Mouse (Mus musculus): ENCODE data around the gene Gm20741. TPM values are rescaled to one million over a fixed set of nuclear protein-coding genes. Genes with fewer than 3 reads are reported as not detected.
A peak's percentile ranks its signal among the peaks of the same experiment; 100 is the strongest.

Gm20741 gene
- polyA plus RNA-seq (2015; fragmentation: Nextera tagmentation; extraction: Ambion mirVana), result not detected in 2 replicates

DNA sequence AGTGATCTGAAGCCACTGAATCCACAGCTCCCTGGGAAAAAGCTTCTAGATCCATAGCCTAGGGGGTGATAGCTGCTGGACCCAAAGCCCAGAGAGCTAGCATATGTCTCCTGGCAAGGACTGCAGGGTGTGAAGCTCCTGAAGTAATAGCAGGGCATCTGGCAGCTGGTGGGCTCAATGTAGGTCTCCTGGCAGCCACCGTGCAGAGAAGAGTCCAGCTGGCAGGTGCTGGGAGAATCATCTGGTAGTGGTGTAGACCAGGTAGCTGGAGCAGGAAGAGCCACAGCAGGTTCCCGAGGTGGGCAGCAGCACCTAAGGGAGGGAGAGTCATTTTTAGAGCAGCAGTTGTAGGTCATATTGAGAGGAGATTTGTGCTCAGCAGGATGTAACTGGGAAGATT lies at the start of gene Gm20741:
TSS of gene Gm20741 (minus strand) at position 394 of the 400 bp plus-strand sequence.
- Histone ChIP-seq H3K27me3 (ENCODE audit: insufficient read depth, low read length) (no peaks in the 10 kb centered on the region), H3K9me3 (ENCODE audit: low read length) (no peaks in the 10 kb centered on the region; the same call in 1 of the 2 replicates), H3K4me3 (ENCODE audit: low read depth, low read length) (no peak within 1 kb of the TSS), H3K4me2 (ENCODE audit: low read depth, low read length) (no peak within 1 kb of the TSS), H3K27ac (ENCODE audit: low read depth) (no peak within 1 kb of the TSS), H3K9ac (replicated peaks) (no peak within 1 kb of the TSS), H3K36me3 (replicated peaks; ENCODE audit: insufficient read depth, low read length) (no peaks in the 10 kb centered on the region), H3K4me1 (ENCODE audit: insufficient read depth) (no peaks in the 10 kb centered on the region)
- DNase-seq, result no peak
- 68% methylated on average over 2 of the region's 2 CpGs for WGBS (ENCODE audit: insufficient replicate concordance)
- TF ChIP-seq EP300 (IDR thresholded peaks at IDR 0.05; ENCODE audit: low read depth), result no peak
- no peak for TF ChIP-seq CTCF (IDR thresholded peaks at IDR 0.05; ENCODE audit: low read depth)
- ATAC-seq, result no peak

GRCm38 (mm10) chr16:88851450-88851849 lies 39.4 kb upstream of the Gm20741 start:
- no peak overlapping the region for H3K27ac ChIP-seq (ENCODE audit: low read depth)
- H3K4me2 ChIP-seq (ENCODE audit: low read depth, low read length), result no peak overlapping the region

DNA sequence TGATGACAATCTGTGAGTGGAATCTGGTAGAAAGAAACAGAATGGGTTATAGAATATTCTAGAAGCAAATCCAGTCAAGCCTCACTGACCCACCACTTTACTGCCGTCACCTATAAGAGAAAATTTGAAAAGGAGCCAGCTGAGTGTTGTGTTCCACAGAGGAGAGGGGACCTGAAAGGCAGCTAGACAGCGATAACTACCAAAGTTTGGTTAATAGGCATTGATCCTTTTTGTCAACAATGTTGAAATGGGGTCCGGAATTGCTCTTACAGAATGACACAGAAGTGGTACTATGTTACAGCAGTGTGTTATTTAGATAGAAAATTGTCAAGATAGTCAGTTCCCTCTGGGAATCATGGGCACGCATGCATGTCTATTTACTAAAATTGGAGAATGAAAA lies 36.5 kb upstream of the Gm20741 start:
- no peak for DNase-seq
- peak; percentile 78 for ATAC-seq
- Histone ChIP-seq H3K9ac (replicated peaks) (no peak overlapping the region), H3K27me3 (ENCODE audit: insufficient read depth, low read length) (no peaks in the 10 kb centered on the region), H3K27ac (ENCODE audit: low read depth) (peak overlapping the region; percentile 80), H3K4me3 (ENCODE audit: low read depth, low read length) (no peak overlapping the region), H3K4me2 (ENCODE audit: low read depth, low read length) (no peak overlapping the region), H3K36me3 (replicated peaks; ENCODE audit: insufficient read depth, low read length) (no peaks in the 10 kb centered on the region), H3K4me1 (ENCODE audit: insufficient read depth) (peaks cover 2% of the 10 kb centered on the region; the same call in 1 of the 2 replicates), H3K9me3 (ENCODE audit: low read length) (no peaks in the 10 kb centered on the region)
- WGBS (ENCODE audit: insufficient replicate concordance), result 54% methylated on average over 4 of the region's 4 CpGs
- TF ChIP-seq EP300 (IDR thresholded peaks at IDR 0.05; ENCODE audit: low read depth) (0 out of 2 replicates have a peak, but pooled peaks have one; percentile 23), CTCF (IDR thresholded peaks at IDR 0.05; ENCODE audit: low read depth) (no peak)

More at GRCm38 (mm10) chr16:88851450-88851849, 39.4 kb upstream of the Gm20741 start:
- H3K27me3 ChIP-seq (ENCODE audit: insufficient read depth, low read length), result no peaks in the 10 kb centered on the region
- no peaks in the 10 kb centered on the region for H3K9me3 ChIP-seq (ENCODE audit: low read length)
- H3K9ac ChIP-seq (replicated peaks), result no peak overlapping the region
- TF ChIP-seq EP300 (IDR thresholded peaks at IDR 0.05; ENCODE audit: low read depth), result no peak
- peak; percentile 71 for TF ChIP-seq CTCF (IDR thresholded peaks at IDR 0.05; ENCODE audit: low read depth)
- 15% methylated on average over 5 of the region's 5 CpGs for WGBS (ENCODE audit: insufficient replicate concordance)
- DNase-seq (peak; percentile 36), ATAC-seq (no peak)
- H3K4me3 ChIP-seq (ENCODE audit: low read depth, low read length), result no peak overlapping the region
- peaks cover 2% of the 10 kb centered on the region; the same call in 1 of the 2 replicates for H3K4me1 ChIP-seq (ENCODE audit: insufficient read depth)
- no peaks in the 10 kb centered on the region for H3K36me3 ChIP-seq (replicated peaks; ENCODE audit: insufficient read depth, low read length)

- no peak for DNase-seq
Measured at GRCm38 (mm10) chr16:88847363-88847762, 35.3 kb upstream of the Gm20741 start.

DNA sequence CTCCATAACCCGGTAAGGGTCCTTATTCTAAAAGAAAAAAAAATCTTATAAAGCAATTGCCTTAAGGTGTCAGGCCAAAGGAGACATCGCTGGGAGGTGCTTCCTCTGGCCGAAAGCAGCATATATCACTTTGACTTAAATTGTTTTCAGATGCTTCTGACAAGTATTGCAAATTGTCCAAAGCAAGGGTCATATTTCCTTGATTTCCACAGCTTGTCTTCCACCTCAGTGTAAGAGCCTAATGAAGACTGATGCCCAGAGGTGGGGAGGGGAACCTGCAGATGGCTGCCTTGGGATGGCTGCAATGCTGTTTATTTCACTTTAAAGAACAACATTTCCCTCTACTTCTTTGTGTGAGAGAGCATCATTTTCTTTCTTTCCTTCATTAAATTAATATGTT lies 15.0 kb upstream of the Gm20741 start:
- H3K9ac ChIP-seq (replicated peaks), result no peak overlapping the region
- no peak overlapping the region for H3K27ac ChIP-seq (ENCODE audit: low read depth)
- no peak overlapping the region for H3K4me3 ChIP-seq (ENCODE audit: low read depth, low read length)
- no peak for ATAC-seq
- no peak overlapping the region for H3K4me2 ChIP-seq (ENCODE audit: low read depth, low read length)
- H3K4me1 ChIP-seq (ENCODE audit: insufficient read depth), result no peaks in the 10 kb centered on the region
- no peaks in the 10 kb centered on the region for H3K9me3 ChIP-seq (ENCODE audit: low read length)
- WGBS (ENCODE audit: insufficient replicate concordance), result 69% methylated on average over 3 of the region's 3 CpGs
- no peaks in the 10 kb centered on the region for H3K27me3 ChIP-seq (ENCODE audit: insufficient read depth, low read length)
- DNase-seq, result no peak
- no peak for TF ChIP-seq CTCF (IDR thresholded peaks at IDR 0.05; ENCODE audit: low read depth)
- H3K36me3 ChIP-seq (replicated peaks; ENCODE audit: insufficient read depth, low read length), result no peaks in the 10 kb centered on the region

More at GRCm38 (mm10) chr16:88847363-88847762, 35.3 kb upstream of the Gm20741 start:
- peak overlapping the region; percentile 80 for H3K27ac ChIP-seq (ENCODE audit: low read depth)
- no peaks in the 10 kb centered on the region for H3K36me3 ChIP-seq (replicated peaks; ENCODE audit: insufficient read depth, low read length)
- peaks cover 2% of the 10 kb centered on the region; the same call in 1 of the 2 replicates for H3K4me1 ChIP-seq (ENCODE audit: insufficient read depth)
- H3K4me3 ChIP-seq (ENCODE audit: low read depth, low read length), result no peak overlapping the region
- 0 out of 2 replicates have a peak, but pooled peaks have one; percentile 37 for ATAC-seq
- WGBS (ENCODE audit: insufficient replicate concordance), result 64% methylated on average over 1 of the region's 1 CpGs
- H3K9me3 ChIP-seq (ENCODE audit: low read length), result no peaks in the 10 kb centered on the region
- no peak overlapping the region for H3K4me2 ChIP-seq (ENCODE audit: low read depth, low read length)
- H3K9ac ChIP-seq (replicated peaks), result no peak overlapping the region
- no peak for TF ChIP-seq EP300 (IDR thresholded peaks at IDR 0.05; ENCODE audit: low read depth)
- no peak for TF ChIP-seq CTCF (IDR thresholded peaks at IDR 0.05; ENCODE audit: low read depth)
- no peaks in the 10 kb centered on the region for H3K27me3 ChIP-seq (ENCODE audit: insufficient read depth, low read length)

- ATAC-seq, result no peak
- H3K4me3 ChIP-seq (ENCODE audit: low read depth, low read length), result no peak within 1 kb of the TSS
Measured at GRCm38 (mm10) chr16:88826095-88826652, 14.2 kb upstream of the Gm20741 start, which contains the start of gene Krtap14. Gene Krtap14, minus strand, starts transcription at chr16:88826145.

More at GRCm38 (mm10) chr16:88826095-88826652, 14.2 kb upstream of the Gm20741 start, which contains the start of gene Krtap14:
- Histone ChIP-seq H3K27ac (ENCODE audit: low read depth) (no peak within 1 kb of the TSS), H3K4me1 (ENCODE audit: insufficient read depth) (no peaks in the 10 kb centered on the region), H3K4me2 (ENCODE audit: low read depth, low read length) (no peak within 1 kb of the TSS), H3K9ac (replicated peaks) (no peak within 1 kb of the TSS), H3K36me3 (replicated peaks; ENCODE audit: insufficient read depth, low read length) (no peaks in the 10 kb centered on the region), H3K27me3 (ENCODE audit: insufficient read depth, low read length) (no peaks in the 10 kb centered on the region), H3K9me3 (ENCODE audit: low read length) (no peaks in the 10 kb centered on the region)
- TF ChIP-seq EP300 (IDR thresholded peaks at IDR 0.05; ENCODE audit: low read depth) (no peak), CTCF (IDR thresholded peaks at IDR 0.05; ENCODE audit: low read depth) (no peak)
- WGBS (ENCODE audit: insufficient replicate concordance), result 84% methylated on average over 9 of the region's 9 CpGs
- no peak for DNase-seq

Data from liver, postnatal 0 days (tissue).